Mouse (Mus musculus): Measurements from ENCODE around the gene Atg4d. TPM values are rescaled to one million over a fixed set of nuclear protein-coding genes. Genes with fewer than 3 reads are reported as not detected.

The Atg4d gene
- polyA plus RNA-seq, 1 experiment = 53.1 TPM

DNA sequence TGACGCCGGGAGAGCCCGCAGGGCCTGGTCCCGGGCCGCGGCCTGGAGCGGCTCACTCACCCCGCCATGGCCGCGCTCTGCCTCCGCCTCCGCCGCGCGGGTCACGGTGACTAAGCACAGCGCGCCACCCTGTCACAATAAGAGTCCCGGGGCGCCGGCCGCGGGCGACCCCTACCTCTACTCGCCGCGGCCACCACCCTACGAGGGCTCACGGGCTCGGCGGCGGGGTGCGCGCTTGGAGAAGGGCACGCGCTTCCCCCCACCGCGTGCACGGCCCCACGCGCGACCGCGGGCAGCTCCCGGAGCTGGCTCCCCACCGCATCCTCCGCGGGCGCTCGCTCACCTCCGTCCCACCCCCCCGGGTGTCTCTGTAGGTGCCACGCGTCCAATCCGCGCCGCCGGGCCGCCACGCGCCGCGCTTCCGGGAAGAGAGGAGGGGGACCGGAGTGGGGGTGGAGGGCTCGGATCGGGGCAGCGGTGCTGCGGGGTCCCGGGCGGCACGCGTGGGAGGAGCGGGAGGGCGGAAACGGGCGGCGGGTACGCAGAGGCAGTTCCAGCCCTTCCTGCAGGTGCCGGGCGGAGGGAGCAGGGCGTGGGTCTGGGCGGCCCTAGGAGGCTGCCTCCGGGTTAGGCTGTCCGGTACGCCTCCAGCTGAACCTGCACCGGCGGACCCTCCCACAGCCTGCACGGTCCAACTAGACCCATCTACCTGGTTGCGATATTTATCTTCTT, 26.2 kb upstream of the Atg4d start, which contains the start of gene Keap1:
Gene Keap1 (minus strand): TSS at position 629 of the 732 bp plus-strand sequence.
- Histone ChIP-seq H3K4me3 (replicated peaks) (peak within 1 kb of the TSS; percentile 98), H3K27me3 (replicated peaks) (peaks cover 20% of the 10 kb centered on the region), H3K9me3 (peaks cover 10% of the 10 kb centered on the region; the same call in 1 of the 2 replicates), H3K36me3 (replicated peaks; ENCODE audit: low read length) (peaks cover 29% of the 10 kb centered on the region), H3K4me1 (peaks cover 64% of the 10 kb centered on the region)
- no peak for TF ChIP-seq FLI1 (IDR thresholded peaks at IDR 0.05; ENCODE audit: low read length)
- TF ChIP-seq GATA1 (IDR thresholded peaks at IDR 0.05; ENCODE audit: borderline replicate concordance, low read length) = no peak

DNA sequence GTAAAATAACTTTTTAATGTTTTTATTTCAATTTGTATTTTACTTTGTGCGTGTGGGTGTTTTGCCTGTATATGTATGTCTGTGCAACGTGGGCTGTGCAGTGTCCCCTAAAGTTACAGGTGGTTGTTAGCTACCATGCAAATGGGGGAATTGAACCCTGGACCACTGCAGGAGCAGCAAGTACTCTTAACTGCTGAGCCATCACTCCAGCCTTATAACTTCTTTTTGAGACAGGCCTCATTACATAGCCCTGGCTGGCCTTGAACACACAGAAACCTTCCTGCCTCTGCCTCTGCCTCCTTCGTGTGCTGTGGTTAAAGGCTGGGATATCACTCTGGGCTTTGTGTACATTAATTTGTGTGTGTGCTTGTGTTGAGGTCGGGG, 25.6 kb upstream of the Atg4d start:
- TF ChIP-seq GATA1 (IDR thresholded peaks at IDR 0.05; ENCODE audit: borderline replicate concordance, low read length) = no peak
- TF ChIP-seq FLI1 (IDR thresholded peaks at IDR 0.05; ENCODE audit: low read length) = no peak
- H3K9me3 ChIP-seq = peaks cover 12% of the 10 kb centered on the region; the same call in 1 of the 2 replicates
- peaks cover 23% of the 10 kb centered on the region for H3K36me3 ChIP-seq (replicated peaks; ENCODE audit: low read length)
- peaks cover 68% of the 10 kb centered on the region for H3K4me1 ChIP-seq
- peaks cover 25% of the 10 kb centered on the region for H3K27me3 ChIP-seq (replicated peaks)
- H3K4me3 ChIP-seq (replicated peaks) = peak overlapping the region; percentile 98

DNA sequence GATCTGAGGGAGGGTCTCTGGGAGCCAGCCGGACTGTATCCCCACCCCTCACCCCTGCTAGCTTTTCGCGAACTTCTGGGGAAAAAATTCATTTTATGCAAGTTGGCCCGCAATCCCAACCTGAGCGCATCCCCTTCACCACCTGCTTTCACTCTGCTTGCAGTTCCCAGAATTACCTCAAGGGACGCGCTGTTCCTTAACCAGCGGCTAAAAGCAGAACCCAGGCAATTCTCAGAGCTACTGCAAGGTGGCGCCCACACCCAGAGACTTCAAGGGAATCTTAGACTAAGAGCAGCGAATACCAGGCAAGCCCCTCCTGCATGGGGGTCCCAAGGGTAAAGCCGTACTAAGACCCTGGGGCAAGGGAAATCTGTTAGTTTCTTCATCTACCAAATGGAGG, 23.8 kb upstream of the Atg4d start:
- peaks cover 12% of the 10 kb centered on the region; the same call in 1 of the 2 replicates for H3K9me3 ChIP-seq
- TF ChIP-seq GATA1 (IDR thresholded peaks at IDR 0.05; ENCODE audit: borderline replicate concordance, low read length) = no peak
- no peak overlapping the region for H3K4me3 ChIP-seq (replicated peaks)
- H3K36me3 ChIP-seq (replicated peaks; ENCODE audit: low read length) = peaks cover 6% of the 10 kb centered on the region
- peaks cover 63% of the 10 kb centered on the region for H3K4me1 ChIP-seq
- H3K27me3 ChIP-seq (replicated peaks) = peaks cover 42% of the 10 kb centered on the region

- H3K9me3 ChIP-seq = peaks cover 12% of the 10 kb centered on the region; the same call in 1 of the 2 replicates
Observed at GRCm38 (mm10) chr9:21243826-21244427, 21.2 kb upstream of the Atg4d start.

GRCm38 (mm10) chr9:21244428-21245112, 20.5 kb upstream of the Atg4d start:
- no peaks in the 10 kb centered on the region for H3K36me3 ChIP-seq (replicated peaks; ENCODE audit: low read length)
- peaks cover 54% of the 10 kb centered on the region for H3K4me1 ChIP-seq
- peaks cover 69% of the 10 kb centered on the region for H3K27me3 ChIP-seq (replicated peaks)
- peak overlapping the region; percentile 93 for H3K4me3 ChIP-seq (replicated peaks)
- TF ChIP-seq FLI1 (IDR thresholded peaks at IDR 0.05; ENCODE audit: low read length) (no peak), GATA1 (IDR thresholded peaks at IDR 0.05; ENCODE audit: borderline replicate concordance, low read length) (no peak)
- H3K9me3 ChIP-seq = peaks cover 12% of the 10 kb centered on the region; the same call in 1 of the 2 replicates

More at GRCm38 (mm10) chr9:21243826-21244427, 21.2 kb upstream of the Atg4d start:
- no peak for TF ChIP-seq GATA1 (IDR thresholded peaks at IDR 0.05; ENCODE audit: borderline replicate concordance, low read length)
- TF ChIP-seq FLI1 (IDR thresholded peaks at IDR 0.05; ENCODE audit: low read length) = no peak
- Histone ChIP-seq H3K27me3 (replicated peaks) (peaks cover 63% of the 10 kb centered on the region), H3K4me1 (peaks cover 58% of the 10 kb centered on the region), H3K4me3 (replicated peaks) (peak overlapping the region; percentile 93), H3K36me3 (replicated peaks; ENCODE audit: low read length) (no peaks in the 10 kb centered on the region)

DNA sequence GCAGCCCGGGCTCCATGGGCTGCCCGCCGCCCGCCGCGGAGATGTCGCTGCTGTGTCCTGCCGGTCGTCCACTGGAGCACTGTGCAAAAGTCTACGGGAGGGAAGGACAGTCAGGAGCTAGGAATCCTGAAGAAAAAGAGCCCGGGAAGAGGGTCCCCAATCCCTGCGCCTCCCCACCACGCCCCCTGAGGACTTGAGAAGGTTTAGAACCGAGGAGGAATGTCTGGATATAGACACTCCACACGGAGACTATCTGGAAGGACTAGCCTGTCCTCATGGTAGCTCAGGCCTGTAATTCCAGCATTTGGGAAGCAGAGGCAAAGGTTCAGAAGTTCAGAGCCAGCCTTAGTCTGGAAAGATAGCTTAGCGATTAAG, 20.0 kb upstream of the Atg4d start:
- Histone ChIP-seq H3K36me3 (replicated peaks; ENCODE audit: low read length) (no peaks in the 10 kb centered on the region), H3K4me3 (replicated peaks) (peak overlapping the region; percentile 93), H3K9me3 (peaks cover 12% of the 10 kb centered on the region; the same call in 1 of the 2 replicates), H3K27me3 (replicated peaks) (peaks cover 74% of the 10 kb centered on the region), H3K4me1 (peaks cover 55% of the 10 kb centered on the region)
- TF ChIP-seq GATA1 (IDR thresholded peaks at IDR 0.05; ENCODE audit: borderline replicate concordance, low read length) = no peak
- TF ChIP-seq FLI1 (IDR thresholded peaks at IDR 0.05; ENCODE audit: low read length) = no peak

GRCm38 (mm10) chr9:21246342-21246741, 18.8 kb upstream of the Atg4d start:
- no peak for TF ChIP-seq FLI1 (IDR thresholded peaks at IDR 0.05; ENCODE audit: low read length)
- no peak for TF ChIP-seq GATA1 (IDR thresholded peaks at IDR 0.05; ENCODE audit: borderline replicate concordance, low read length)
- no peaks in the 10 kb centered on the region for H3K36me3 ChIP-seq (replicated peaks; ENCODE audit: low read length)
- H3K4me1 ChIP-seq = peaks cover 50% of the 10 kb centered on the region
- no peak overlapping the region for H3K4me3 ChIP-seq (replicated peaks)
- H3K9me3 ChIP-seq = peaks cover 12% of the 10 kb centered on the region; the same call in 1 of the 2 replicates
- peaks cover 86% of the 10 kb centered on the region for H3K27me3 ChIP-seq (replicated peaks)

DNA sequence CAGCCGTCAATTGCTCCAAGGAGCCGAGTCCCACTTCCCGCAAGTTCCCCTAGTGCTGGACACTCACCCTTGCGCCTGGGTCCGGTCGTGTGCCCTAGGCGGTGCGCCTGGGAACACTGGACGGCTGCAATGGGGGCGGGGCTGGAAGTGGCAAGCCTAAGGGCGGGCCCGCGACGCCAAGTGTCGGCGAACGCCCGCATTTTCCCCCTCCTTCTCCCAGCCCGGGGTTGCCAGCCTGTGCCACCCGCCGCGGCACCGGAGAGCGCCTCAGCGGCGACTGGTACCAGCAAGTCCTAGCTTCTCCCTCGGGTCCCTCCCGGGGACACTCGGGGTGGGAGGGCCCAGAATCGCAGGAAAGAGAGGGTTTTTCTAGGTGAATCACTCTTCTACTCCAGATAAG, 16.8 kb upstream of the Atg4d start, which contains the start of gene S1pr5:
Gene S1pr5 (minus strand): TSS at position 118 of the 400 bp plus-strand sequence.
- Histone ChIP-seq H3K27me3 (replicated peaks) (peaks cover 92% of the 10 kb centered on the region), H3K36me3 (replicated peaks; ENCODE audit: low read length) (no peaks in the 10 kb centered on the region), H3K9me3 (peaks cover 6% of the 10 kb centered on the region; the same call in 1 of the 2 replicates), H3K4me1 (peaks cover 43% of the 10 kb centered on the region), H3K4me3 (replicated peaks) (peak within 1 kb of the TSS; percentile 83)
- no peak for TF ChIP-seq FLI1 (IDR thresholded peaks at IDR 0.05; ENCODE audit: low read length)
- no peak for TF ChIP-seq GATA1 (IDR thresholded peaks at IDR 0.05; ENCODE audit: borderline replicate concordance, low read length)

DNA sequence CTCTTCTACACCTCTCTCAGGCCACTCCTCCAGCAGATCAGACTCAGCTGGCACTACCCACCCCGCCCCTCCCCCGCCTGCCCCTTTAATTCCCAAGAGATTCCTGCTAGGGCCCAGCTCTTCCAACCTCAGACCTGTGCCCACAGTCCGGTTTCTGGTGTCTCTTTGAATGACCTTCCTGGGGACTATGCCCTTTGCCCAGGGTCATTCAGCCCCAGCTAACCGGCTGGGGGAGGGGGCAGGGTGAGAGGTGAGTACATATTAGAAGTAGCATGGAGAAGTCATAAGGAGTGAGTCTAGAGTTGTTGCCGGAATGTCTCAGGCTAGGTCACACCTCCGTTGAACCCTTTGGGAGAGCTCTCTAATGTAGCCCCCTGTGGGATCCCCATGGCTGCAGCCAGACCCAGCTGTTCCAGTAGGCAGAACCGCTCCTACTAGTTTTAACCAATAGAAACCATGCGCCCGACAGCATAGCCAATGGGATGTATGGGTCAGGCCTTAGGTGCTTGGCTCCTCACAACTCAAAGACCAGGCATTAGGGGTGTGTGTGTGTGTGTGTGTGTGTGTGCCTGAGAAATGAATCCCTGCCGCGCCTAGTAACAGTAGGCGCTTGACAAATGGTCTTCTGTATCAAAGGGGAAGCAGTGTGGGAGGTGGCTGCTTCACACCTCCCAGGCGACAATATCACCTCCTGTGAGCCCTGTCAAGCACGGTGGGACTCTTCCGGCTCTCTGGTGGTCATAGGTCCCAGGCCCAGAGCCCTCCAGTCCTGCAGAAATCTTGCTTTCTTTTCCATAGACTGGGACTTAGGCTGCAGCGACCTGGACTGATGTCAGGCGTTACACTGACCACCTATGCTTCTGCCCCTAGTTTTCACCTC, 15.2 kb upstream of the Atg4d start:
- Histone ChIP-seq H3K4me1 (peaks cover 29% of the 10 kb centered on the region), H3K27me3 (replicated peaks) (peaks cover 83% of the 10 kb centered on the region), H3K9me3 (no peaks in the 10 kb centered on the region), H3K36me3 (replicated peaks; ENCODE audit: low read length) (no peaks in the 10 kb centered on the region), H3K4me3 (replicated peaks) (no peak overlapping the region)
- TF ChIP-seq FLI1 (IDR thresholded peaks at IDR 0.05; ENCODE audit: low read length) = no peak
